Mouse (Mus musculus): Measurements from ENCODE around the gene 1810049J17Rik. TPM values are rescaled to one million over a fixed set of nuclear protein-coding genes. Genes with fewer than 3 reads are reported as not detected.

Gene 1810049J17Rik
- polyA plus RNA-seq, 1 experiment from 2014 or later: 1.1 TPM

- ATAC-seq: no peak
- no peaks in the 10 kb centered on the region for H3K9me3 ChIP-seq (ENCODE audit: control insufficient read depth, low read length)
Measured at GRCm38 (mm10) chr15:12275091-12275623, 46.5 kb downstream of the 1810049J17Rik start.

GRCm38 (mm10) chr15:12274053-12274769 lies 47.5 kb downstream of the 1810049J17Rik start:
- Histone ChIP-seq H3K4me1 (ENCODE audit: control insufficient read depth, insufficient read depth, low read depth, low read length) (no peaks in the 10 kb centered on the region), H3K9ac (ENCODE audit: low read depth, low read length) (no peak overlapping the region), H3K27me3 (replicated peaks; ENCODE audit: control insufficient read depth, insufficient read depth, low read length) (no peaks in the 10 kb centered on the region), H3K4me2 (ENCODE audit: low read length) (no peak overlapping the region), H3K27ac (ENCODE audit: low read depth, low read length) (no peak overlapping the region), H3K9me3 (ENCODE audit: control insufficient read depth, low read length) (no peaks in the 10 kb centered on the region), H3K4me3 (ENCODE audit: low read length) (no peak overlapping the region), H3K36me3 (ENCODE audit: control insufficient read depth, insufficient read depth, low read length) (peaks cover 12% of the 10 kb centered on the region)
- 57% methylated on average over 4 of the region's 4 CpGs for WGBS
- ATAC-seq: no peak

More at GRCm38 (mm10) chr15:12275091-12275623, 46.5 kb downstream of the 1810049J17Rik start:
- no peaks in the 10 kb centered on the region for H3K4me1 ChIP-seq (ENCODE audit: control insufficient read depth, insufficient read depth, low read depth, low read length)
- H3K27me3 ChIP-seq (replicated peaks; ENCODE audit: control insufficient read depth, insufficient read depth, low read length): no peaks in the 10 kb centered on the region
- no peak overlapping the region for H3K9ac ChIP-seq (ENCODE audit: low read depth, low read length)
- WGBS: 76% methylated on average over 4 of the region's 4 CpGs
- H3K27ac ChIP-seq (ENCODE audit: low read depth, low read length): no peak overlapping the region
- H3K4me3 ChIP-seq (ENCODE audit: low read length): no peak overlapping the region
- peaks cover 5% of the 10 kb centered on the region for H3K36me3 ChIP-seq (ENCODE audit: control insufficient read depth, insufficient read depth, low read length)
- H3K4me2 ChIP-seq (ENCODE audit: low read length): no peak overlapping the region

GRCm38 (mm10) chr15:12273325-12274052 lies 48.2 kb downstream of the 1810049J17Rik start:
- Histone ChIP-seq H3K4me3 (ENCODE audit: low read length) (no peak overlapping the region), H3K4me2 (ENCODE audit: low read length) (no peak overlapping the region), H3K9me3 (ENCODE audit: control insufficient read depth, low read length) (no peaks in the 10 kb centered on the region), H3K27ac (ENCODE audit: low read depth, low read length) (no peak overlapping the region), H3K36me3 (ENCODE audit: control insufficient read depth, insufficient read depth, low read length) (peaks cover 12% of the 10 kb centered on the region), H3K9ac (ENCODE audit: low read depth, low read length) (no peak overlapping the region), H3K27me3 (replicated peaks; ENCODE audit: control insufficient read depth, insufficient read depth, low read length) (no peaks in the 10 kb centered on the region), H3K4me1 (ENCODE audit: control insufficient read depth, insufficient read depth, low read depth, low read length) (no peaks in the 10 kb centered on the region)
- WGBS: 83% methylated on average over 12 of the region's 12 CpGs
- ATAC-seq: no peak

Other genes starting within 250 kb of the 1810049J17Rik start
- gene Zfr, start 204.1 kb downstream of the 1810049J17Rik start, polyA plus RNA-seq (2015; fragmentation: Nextera tagmentation; extraction: Ambion mirVana): 162 and 168 TPM in 2 replicates
- 7.1 and 9.1 TPM in 2 replicates for gene Mtmr12, start 116.9 kb downstream of the 1810049J17Rik start, polyA plus RNA-seq (2015; fragmentation: Nextera tagmentation; extraction: Ambion mirVana)
- 64.2 and 66.1 TPM in 2 replicates for gene Golph3, start 449 bp downstream of the 1810049J17Rik start, polyA plus RNA-seq (2015; fragmentation: Nextera tagmentation; extraction: Ambion mirVana)

Measured in hindbrain, embryonic 16.5 days (tissue).